Mouse (Mus musculus) cerebellum, postnatal 4 days (tissue): ENCODE measurements at regions not wholly inside any gene's neighbourhood (a gene's known extent, or its start where the extent isn't known, plus 50 kb on each side); places are given as distances from the start of the nearest gene placed in this dataset.
"Not testable (repeated sequence)": the region's sequence is repeated elsewhere in the genome, so short reads cannot be mapped to it uniquely, and the experiment has no call there.

Source experiments
- DNase-seq, 2 experiments: peaks; one replicate each; pipeline ENCODE4 v3.0.0; 2022; ENCODE audit warnings: low spot score in 2 of 2, mixed read lengths in 1 of 2

DNA sequence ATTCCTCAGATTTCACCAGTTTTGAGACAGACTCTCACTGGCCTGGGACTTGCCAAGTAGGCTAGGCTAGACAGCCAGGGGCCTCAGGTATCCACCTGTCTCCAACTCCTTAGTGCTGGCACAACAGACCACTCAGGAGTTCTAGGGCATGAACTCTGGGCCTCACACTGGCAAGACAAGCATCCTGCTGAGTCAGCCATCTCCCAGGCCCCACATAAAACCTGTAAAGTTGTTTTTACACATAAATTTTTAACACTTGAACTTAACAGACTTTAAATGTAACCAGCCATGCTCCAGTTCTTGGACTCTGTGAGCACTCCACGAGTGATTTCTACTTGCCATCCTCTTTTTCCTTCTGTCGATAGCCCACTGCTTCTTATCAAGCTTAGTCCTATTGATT lies 205.5 kb upstream of the Hs6st1 start:
- no peak for DNase-seq

DNA sequence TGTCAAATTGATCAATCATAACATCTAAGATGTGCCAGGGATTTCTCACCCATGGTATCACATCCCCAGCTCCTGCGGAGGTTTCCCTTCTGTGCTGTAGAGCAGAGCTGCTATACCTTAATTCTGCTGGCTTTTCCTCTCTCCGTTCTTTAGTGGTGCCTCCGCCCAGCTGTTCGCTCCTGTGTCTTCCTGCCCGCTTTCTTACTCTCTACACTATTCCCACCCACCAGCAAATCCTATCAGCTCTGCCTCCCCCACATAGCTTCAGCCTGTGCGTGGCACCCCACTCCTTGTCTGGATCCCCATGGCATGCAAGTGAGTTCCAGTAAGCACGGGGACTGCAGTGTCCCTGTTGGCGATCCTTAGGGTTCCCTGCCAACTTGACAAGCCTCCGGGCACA lies 204.0 kb upstream of the Hs6st1 start:
- DNase-seq, result no peak

DNA sequence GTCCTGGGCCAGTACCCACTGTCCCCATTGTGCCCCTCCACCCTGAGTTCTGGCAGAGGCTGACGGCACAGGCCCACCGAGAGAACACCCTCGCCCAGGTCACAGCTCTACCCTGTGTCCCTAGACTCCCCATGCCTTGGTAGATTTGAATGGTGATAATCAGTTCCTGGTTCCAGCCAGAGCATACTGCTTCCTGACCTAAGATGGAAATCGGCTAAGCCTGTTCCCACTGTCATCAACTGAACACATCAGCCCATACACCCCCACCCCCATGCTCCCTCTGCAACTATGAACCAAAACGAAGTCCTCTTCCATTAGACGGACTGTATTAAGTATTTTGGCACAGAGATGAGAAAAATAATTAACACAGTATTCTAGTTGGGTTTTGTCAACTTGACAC lies 202.9 kb upstream of the Hs6st1 start:
- DNase-seq, result no peak

DNA sequence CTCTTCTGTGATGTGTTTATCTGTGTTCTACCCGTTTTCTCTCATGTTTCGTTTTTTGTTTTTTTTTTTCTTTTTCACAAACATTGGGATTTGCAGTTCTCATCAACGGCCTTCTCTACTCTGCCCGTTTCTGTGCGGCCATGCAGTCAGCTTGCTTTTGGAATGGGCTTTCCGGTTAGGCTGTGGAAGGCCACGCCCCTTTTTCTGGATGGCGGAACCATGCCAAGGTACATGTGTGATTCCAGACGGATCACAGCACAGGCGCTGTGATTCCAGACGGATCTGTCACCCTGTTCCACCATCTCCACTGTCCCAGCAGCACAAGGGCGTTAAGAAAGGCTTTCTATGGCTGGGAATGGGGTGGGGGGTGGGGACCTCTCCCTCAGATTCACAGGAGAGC lies 201.6 kb upstream of the Hs6st1 start:
- no peak for DNase-seq

DNA sequence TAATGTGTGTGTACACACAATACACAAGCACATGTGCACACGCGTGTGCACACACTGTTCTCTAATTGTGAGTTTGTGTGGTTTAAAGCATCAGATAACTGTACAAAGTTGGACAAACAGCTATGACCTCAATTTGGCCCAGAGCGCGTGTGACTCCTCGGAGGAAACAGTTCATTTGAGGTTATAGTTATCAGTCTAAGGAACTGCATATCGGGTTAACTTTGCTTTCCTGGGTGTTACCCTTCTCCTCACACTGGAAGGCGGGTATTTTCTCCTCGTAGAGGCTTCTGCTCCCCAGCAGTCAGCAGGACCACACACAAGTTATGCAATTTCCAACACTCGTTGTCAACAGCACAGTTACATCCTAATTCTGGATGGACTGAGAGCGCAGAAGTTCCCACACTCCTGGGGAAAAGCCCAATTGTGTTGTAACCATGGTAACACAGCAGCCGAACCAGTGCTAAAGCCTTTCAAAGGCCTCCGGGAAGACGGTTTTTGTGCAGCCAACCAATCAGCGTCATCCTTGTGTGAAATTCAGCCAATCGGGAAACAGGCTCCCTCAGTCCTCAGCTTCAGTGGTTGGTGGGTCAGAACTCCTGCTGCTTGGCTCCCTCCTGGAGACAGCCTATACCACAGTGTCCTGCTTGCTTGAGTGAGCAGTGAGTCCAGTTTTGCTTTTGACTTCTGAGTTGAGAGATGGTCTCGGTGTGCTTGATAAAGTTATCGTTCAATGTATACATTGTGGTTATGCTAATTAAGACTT lies 198.6 kb upstream of the Hs6st1 start:
- peak in 1 of 2 experiments; percentile 73 for DNase-seq

DNA sequence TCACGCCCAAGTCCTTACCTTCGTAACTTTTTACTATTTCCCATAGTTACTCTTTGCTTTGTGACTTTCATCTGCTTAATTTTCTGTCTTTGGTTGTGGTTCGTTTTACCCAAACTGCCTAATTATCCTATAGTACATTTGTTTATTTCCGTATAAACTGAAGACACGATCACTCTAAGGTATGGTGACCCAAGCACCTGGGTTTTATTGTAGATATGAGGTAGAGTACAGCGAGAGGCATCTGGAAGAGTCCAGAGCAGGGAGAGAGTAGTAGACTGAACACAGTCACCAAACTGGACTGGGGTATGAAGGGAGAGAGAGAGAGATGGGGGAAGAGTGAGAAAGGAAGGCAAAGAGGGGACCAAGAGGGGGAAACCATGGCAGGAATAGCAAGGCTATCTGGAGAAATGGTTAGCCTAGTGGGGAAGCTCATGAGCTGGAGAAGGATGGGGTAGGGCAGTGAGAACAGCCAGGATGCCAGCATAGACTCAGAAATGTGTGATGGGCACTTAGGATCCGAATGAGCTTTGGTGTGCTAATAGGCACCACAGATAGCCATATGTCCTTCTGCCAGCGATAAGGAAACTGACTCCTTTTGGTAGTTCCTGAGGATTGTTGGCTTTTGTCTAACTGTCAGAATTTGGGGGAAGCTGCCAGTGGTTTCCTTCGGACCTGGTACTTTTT lies 197.9 kb upstream of the Hs6st1 start:
- DNase-seq, result no peak

DNA sequence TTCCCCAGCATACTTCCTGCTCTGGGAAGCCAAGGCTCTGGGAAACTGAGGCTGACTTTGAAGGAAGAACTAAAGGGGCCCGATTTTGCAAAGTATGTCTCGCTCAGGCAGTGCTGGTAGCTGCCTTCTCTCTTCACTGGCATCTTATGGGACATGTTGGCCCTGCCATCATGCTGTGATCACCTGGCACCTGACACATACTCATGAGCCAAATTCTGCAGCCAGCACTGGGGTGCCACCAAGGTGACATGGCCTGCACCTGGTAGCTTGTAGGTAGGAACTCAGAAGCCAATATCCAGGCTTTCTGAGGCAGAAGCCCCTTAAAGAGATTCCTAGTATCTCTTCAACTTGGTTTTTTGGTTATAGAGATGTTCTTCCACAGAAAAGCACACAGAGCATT lies 195.2 kb upstream of the Hs6st1 start:
- DNase-seq, result no peak

DNA sequence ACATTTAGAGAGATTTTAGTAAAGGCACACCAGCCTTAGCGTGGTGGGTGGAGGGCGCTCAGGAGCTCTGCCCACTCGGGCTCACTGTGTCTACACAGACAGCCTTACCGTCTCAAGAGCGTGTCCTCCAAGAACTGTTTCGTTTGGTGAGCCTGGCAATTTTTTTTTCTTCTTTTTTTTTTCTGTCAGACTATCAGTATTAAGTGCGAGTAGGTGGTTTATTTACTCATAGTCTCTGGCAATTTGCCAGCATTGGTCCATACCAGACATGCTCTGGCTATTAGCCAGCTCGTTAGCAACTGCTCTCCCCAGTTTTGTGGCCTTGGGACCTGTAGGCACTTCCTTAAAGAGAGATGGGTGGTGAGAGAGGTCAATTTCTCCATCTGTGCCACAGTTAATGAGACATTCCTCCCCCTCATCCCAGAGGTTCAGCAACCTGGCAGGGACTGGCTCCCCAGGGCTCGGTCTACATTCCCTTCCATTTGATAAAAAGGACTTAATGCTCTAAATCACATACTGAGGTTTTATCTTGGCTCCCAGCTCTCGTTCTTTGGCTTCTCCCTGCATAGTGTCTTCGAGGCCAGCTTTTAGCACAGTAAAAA lies 192.9 kb upstream of the Hs6st1 start:
- DNase-seq, result no peak

DNA sequence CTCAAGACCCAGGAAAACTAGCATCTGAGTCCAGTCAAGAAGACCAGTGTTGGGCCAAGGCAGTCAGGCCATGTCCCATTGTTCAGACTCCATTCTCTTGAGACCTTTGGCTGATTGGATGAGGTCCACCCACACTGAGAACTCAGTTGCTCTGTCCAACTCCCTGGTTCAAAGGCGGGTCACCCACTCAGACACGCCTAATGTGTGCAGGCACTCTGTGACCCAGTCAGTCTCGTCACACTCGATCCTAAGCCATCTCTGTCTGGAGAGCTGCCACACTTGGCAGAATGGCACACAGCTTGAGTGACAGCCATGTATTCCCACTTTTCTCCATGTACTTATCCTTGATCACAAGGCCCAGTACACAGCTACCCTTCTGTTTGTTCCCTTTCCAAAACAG lies 189.8 kb upstream of the Hs6st1 start:
- no peak for DNase-seq

DNA sequence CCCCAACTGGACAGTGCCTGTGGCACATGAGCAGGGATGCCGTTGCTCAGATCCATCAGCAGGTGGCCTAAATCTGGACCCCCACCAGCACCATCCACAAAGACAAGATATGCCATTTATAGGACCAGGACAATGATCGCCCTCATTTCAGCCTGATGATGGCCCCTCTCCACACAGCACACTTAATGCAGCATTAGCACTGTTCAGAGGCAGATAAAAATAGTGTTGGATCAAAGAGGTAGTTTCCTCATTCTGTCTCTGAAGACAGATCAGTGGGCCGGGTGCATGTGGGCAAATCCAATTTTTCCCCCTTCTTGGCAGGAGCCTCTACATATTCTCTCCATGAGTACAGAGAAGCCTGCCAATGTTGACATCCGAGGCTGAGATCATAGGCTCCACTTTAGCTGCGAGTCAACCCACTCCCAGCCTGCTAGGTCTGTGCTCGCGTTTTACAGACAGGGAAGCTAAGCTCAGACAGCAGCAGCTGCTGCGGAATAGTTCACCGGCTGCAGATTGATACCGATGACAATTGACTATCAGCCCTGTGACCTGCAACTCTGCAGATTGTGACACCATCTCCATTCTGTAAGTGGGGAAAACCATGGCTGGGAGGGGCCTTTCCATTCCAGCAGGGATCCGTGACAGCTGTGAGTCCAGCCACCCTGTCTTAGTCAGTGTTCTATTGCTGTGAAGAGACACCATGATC lies 188.7 kb upstream of the Hs6st1 start:
- peak in 1 of 2 experiments; percentile 32 for DNase-seq

DNA sequence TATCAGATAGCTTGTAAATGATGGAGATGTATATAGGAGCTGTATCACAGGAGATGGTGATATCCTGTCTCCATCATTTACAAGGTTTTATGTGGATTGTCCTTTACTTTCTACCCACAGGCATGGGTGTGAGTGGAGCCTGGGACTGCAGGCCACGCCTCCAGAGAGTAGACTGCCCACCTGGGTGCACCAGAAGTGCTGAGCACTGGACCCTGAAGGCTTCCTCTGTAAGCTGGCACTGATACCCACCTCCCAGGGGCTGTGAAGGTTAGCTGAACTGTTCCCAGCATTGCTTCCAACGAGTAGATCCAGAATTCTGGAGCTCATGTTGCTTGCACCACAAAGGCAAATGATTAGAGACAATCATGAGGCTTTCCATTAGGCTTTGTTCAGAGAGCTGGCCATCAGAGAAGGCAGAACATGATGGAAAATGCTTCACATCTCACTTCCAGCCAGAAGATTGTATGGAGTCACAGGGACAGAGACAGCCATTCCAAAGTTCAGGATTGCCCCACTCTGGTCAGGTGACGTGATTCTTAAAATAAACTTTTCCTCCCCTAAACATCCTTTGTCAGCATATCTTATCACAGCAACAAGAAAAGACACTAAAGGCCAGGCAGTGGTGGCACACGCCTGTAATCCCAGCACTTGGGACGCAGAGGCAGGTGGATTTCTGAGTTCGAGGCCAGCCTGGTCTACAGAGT lies 187.5 kb upstream of the Hs6st1 start:
- no peak for DNase-seq

DNA sequence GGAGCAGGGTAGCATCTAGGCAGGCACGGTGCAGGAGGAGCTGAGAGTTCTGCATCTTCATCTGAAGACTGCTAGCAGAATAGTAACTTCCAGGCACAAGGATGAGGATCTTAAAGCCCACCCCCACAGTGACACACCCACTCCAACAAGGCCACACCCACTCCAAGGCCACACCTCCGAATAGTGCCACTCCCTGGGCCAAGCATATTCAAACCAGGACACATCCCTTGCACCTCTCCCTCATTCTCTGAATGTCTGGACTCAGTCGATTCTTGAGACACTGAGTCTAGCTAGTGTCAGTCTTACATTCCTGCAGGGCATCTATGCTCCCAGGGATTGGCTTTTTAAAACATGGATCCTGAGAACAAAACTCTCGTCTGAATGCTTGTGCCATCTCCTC lies 186.7 kb upstream of the Hs6st1 start:
- DNase-seq, result no peak

DNA sequence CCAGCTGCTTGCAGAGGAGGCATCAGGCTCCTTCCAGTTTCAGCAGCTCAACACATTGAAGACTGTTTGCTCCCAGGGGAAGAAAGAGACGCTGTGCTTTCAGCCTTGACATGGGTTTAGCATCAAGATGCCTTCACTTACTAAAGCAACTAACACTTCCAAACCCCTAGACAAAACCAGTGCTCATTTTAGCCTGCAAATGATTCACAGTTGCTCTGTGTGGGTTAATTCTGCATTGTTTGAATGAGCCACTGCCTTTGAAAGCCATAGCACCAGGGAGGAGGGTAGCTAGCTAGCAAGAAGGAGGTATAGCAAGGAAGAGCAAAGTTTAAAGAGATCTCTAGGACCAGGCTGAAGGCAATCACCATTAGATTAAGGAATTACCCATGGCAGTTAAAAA lies 186.1 kb upstream of the Hs6st1 start:
- no peak for DNase-seq

DNA sequence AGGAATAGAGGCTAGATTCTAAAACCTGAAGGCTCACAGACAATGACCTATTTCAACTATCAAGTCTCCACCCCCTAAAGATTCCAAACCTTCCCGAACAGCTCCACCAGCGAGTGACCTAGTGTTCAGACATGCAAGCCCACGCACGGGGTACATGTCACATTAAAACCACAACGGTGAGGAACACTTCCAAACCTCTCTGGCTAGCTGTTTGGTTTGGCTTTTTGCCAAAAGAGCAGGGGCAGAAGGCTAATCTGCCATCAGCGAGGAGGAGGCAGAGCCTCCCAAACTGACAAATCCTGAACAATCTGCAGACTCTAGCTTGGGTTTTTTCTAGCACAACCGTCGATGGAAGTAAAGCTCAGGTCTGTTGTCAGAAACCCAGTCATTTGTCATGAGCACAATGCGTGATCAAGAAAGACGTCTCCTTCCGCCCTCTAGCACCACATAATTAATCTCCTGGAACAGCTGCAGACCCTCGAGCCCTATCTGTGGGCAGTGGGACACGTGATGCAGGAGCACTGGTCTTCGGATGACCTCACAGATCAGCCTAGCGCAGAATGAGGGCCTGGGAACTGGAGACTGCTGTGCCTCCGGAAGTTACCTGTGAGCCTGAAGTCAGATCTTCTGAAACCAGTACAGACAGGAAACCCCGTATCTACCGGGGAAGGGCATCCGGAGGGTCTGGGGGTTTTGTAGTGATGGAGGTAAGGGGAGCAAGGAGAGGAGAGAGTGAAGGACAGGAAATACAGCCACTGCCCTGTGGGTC lies 178.3 kb upstream of the Hs6st1 start:
- no peak for DNase-seq

DNA sequence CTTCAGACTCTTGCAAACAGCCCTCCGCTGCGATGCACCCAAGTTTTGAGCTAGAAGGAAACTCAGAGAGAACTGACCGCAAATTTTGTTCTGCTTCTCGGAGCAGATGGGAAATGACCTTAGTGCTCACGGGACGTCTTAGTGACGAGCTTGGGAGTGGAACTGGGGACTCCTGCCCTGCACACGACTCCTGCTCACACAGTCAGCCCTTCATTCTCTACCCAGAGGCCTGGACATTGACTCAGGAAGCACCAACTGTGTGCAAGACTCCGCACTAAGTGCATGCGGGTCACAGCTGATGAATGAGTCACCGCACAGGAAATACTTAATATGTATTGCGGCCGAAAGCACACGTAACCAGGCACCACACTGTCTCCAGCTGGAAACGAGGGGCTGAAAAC lies 177.7 kb upstream of the Hs6st1 start:
- no peak for DNase-seq

DNA sequence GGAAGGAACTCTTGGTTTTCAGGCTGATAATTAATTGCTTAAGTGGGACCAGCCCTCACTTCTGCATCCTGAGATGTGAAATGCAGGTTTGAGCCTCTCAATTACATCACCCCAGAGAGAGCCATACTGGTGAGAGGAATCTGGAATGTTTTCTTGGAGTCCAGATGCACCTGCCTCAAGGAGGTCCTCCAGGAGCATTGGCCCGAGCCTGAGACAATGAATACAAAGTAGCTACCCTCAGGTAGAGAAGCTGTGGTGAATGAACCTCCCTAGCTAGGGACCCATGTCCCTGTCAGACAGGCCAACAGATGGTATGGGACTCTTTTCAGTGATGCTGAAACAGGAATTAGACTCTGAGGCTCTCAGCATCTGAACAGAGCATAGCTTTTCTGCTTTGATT lies 168.7 kb upstream of the Hs6st1 start:
- DNase-seq, result no peak

DNA sequence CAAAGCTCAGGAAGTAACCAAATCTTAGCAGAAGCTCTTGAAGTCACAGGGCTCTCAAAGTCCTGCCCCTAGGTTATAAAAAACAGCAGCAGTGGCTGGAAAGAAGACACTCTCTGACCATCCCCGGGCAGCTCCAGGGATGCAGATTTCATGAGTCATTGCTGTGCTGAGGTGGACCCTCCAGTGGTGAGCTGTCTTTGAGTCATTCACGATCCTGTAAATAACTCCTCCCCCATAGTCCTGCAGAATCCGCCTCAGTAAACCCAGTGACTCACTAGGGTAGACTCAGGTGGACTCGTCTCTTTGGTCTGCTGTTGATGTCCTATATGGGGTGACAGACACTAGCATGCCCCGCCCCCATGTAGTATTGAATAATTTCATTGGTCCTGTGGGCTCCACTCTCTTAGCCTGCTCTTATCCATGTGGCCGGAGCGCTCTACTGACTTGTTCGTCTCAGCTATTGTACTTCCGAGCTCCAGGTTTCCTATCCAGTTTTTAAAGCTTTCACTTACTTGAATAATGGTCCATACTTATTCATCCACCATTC lies 164.1 kb upstream of the Hs6st1 start:
- no peak for DNase-seq

DNA sequence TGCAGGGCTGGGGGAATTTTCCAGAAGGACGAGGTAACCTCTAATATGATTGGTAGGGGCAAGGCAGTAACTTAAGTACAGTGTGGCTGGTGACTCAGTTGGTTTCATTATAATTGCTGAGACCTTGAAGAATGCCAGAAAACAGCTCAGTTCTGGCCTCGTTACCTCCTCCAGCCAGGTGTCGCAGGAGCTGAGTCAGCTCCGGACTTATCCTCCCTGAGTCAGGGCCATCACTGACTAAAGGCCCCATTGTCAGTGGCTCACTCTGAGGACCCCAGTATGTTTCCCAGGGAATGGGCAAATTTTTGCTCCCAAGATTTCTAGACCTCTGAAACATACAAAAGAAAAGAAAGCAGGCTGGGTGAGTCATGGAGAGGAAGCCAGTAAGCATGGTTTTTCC lies 154.6 kb upstream of the Hs6st1 start:
- no peak for DNase-seq

DNA sequence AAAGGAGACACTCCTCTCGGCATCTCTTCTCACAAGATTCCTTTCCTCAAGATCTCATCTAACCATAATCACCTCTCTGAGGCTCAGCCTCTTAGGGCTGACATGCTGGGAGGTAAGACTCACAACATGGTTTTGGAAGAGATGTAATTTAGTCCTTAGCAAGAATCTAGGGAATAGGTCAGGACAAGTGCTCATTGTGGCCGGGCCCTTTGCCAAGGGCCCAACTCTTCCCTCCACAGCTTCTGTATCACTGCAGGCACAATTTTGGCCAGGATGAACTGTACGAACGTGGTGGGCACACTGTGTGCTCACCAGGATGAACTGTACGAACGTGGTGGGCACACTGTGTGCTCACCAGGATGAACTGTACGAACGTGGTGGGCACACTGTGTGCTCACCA lies 154.0 kb upstream of the Hs6st1 start:
- DNase-seq, result not testable (repeated sequence)

DNA sequence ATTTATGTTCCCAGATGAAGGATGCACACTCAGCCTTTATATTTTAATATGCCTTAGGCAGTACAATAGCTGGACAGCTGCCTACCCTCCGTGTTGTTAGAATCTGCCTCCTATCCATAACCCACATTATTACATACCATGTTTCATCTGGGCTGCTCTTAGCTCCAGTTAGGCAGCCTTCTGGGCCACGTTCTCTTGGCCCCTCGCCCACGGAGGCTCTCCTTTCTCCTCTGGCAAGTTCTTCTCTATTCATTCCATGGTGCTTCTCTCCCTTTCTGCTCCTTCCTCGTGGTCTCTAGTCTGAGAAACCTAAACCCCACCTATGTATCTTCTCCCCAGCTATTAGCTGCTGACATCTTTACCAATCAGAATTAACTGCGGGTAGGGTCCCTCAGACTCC lies 152.7 kb upstream of the Hs6st1 start:
- no peak for DNase-seq
